Mouse (Mus musculus): ENCODE results near the gene Lyrm1.

GRCm38 (mm10) chr7:119980170-119980569, 84.5 kb downstream of the Lyrm1 start:
- TF ChIP-seq TAL1 (IDR thresholded peaks at IDR 0.05; ENCODE audit: low read length): no peak
- TF ChIP-seq GATA1 (IDR thresholded peaks at IDR 0.05; ENCODE audit: low read length): no peak

All from erythroblast, embryonic 14.5 days (primary cell).